Mouse (Mus musculus) C2C12 (cell line): Measurements from ENCODE around the gene Eps8.

Experiments used
- CEBPB ChIP-seq: IDR thresholded peaks from one replicate; pipeline ENCODE4 v1.6.1; 2011; ENCODE audit warnings: low read depth, mild to moderate bottlenecking, control low read depth, moderate library complexity
- CTCF ChIP-seq: IDR thresholded peaks from one replicate; pipeline ENCODE4 v1.5.1; 2011; ENCODE audit not compliant: control insufficient read depth, insufficient read depth, insufficient read length
- FOSL1 ChIP-seq: IDR thresholded peaks from one replicate; pipeline ENCODE4 v1.8.0; 2011; ENCODE audit warnings: mild to moderate bottlenecking, low read length; ENCODE audit not compliant: poor library complexity, insufficient read depth, severe bottlenecking
- MAX ChIP-seq: IDR thresholded peaks from one replicate; pipeline ENCODE4 v1.6.1; 2011; ENCODE audit warnings: mild to moderate bottlenecking, control low read depth
- MYOD1 ChIP-seq: IDR thresholded peaks from one replicate; pipeline ENCODE4 v1.6.1; 2011; ENCODE audit warnings: low read depth; ENCODE audit not compliant: control insufficient read depth, insufficient read length
- MYOG ChIP-seq: IDR thresholded peaks from one replicate; pipeline ENCODE4 v1.6.1; 2011; ENCODE audit not compliant: control insufficient read depth, insufficient read length; ENCODE audit errors: extremely low read depth
- USF1 ChIP-seq: IDR thresholded peaks from one replicate; pipeline ENCODE4 v1.6.1; 2011; ENCODE audit warnings: low read depth, mild to moderate bottlenecking, control low read depth, moderate library complexity

DNA sequence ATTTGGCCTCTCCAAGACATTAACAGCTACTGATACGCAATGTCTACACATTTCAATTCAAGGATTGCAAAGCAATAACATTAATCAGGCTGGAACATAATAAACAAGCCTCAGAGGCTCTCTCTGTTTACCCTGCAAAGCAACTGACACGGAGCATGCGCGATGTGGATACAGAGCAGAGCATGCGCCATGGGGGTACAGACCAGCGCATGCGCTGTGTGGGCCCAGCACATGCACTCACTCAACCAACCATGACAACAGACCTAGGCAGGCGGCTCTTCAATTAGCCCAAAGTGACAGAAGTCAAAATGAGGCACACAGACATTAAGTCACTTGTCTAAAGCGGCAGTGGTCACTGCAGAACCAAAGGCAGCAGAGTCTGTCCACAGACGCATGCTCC is 62.1 kb downstream of the Eps8 start:
- TF ChIP-seq CTCF (no peak), USF1 (no peak), MYOG (no peak), MAX (no peak), FOSL1 (no peak), MYOD1 (no peak), CEBPB (no peak)
